Mouse (Mus musculus) 3134 (cell line): ENCODE measurements around the gene P2rx6.
A peak's percentile ranks its signal among the peaks of the same experiment; 100 is the strongest.
"Not testable (repeated sequence)": the region's sequence is repeated elsewhere in the genome, so short reads cannot be mapped to it uniquely, and the experiment has no call there.

ENCODE experiments used
- DNase-seq: peaks from one replicate; pipeline ENCODE4 v3.0.0-alpha.2; 2011; ENCODE audit warnings: low spot score; ENCODE audit not compliant: insufficient read length; ENCODE audit errors: extremely low read depth

Gene P2rx6

GRCm38 (mm10) chr16:17561751-17562208 lies at the start of gene P2rx6:
P2rx6 (plus strand) TSS chr16:17561885.
- DNase-seq, result peak; percentile 75

GRCm38 (mm10) chr16:17518910-17519309 lies 42.8 kb upstream of the P2rx6 start:
- DNase-seq, result no peak

- DNase-seq, result no peak
These were observed 37.5 kb upstream of the P2rx6 start for GRCm38 (mm10) chr16:17524156-17524555.

GRCm38 (mm10) chr16:17525524-17525923 lies 36.2 kb upstream of the P2rx6 start:
- no peak for DNase-seq

- no peak for DNase-seq
These were observed 35.5 kb upstream of the P2rx6 start for GRCm38 (mm10) chr16:17526223-17526622.

- DNase-seq, result no peak
These were observed 34.1 kb upstream of the P2rx6 start for GRCm38 (mm10) chr16:17527606-17528005.

GRCm38 (mm10) chr16:17528276-17528675 lies 33.4 kb upstream of the P2rx6 start:
- DNase-seq, result peak; percentile 34

- no peak for DNase-seq
These were observed 31.6 kb upstream of the P2rx6 start for GRCm38 (mm10) chr16:17529981-17530586.

- DNase-seq, result peak; percentile 99
These were observed 30.9 kb upstream of the P2rx6 start, which contains the start of gene Thap7 for GRCm38 (mm10) chr16:17530640-17531288. Thap7 (minus strand) TSS chr16:17531136.

- no peak for DNase-seq
These were observed 29.4 kb upstream of the P2rx6 start for GRCm38 (mm10) chr16:17532271-17532670.

- no peak for DNase-seq
These were observed 28.9 kb upstream of the P2rx6 start for GRCm38 (mm10) chr16:17532676-17533329.

GRCm38 (mm10) chr16:17536584-17536983 lies 25.1 kb upstream of the P2rx6 start:
- no peak for DNase-seq

GRCm38 (mm10) chr16:17542632-17543031 lies 19.1 kb upstream of the P2rx6 start:
- peak; percentile 57 for DNase-seq

- DNase-seq, result no peak
These were observed 8.8 kb upstream of the P2rx6 start for GRCm38 (mm10) chr16:17552837-17553236.

- DNase-seq, result no peak
These were observed 7.6 kb upstream of the P2rx6 start for GRCm38 (mm10) chr16:17553910-17554685.

GRCm38 (mm10) chr16:17554702-17555101 lies 7.0 kb upstream of the P2rx6 start:
- not testable (repeated sequence) for DNase-seq

- no peak for DNase-seq
These were observed 5.5 kb upstream of the P2rx6 start for GRCm38 (mm10) chr16:17556180-17556579.

GRCm38 (mm10) chr16:17556907-17557306 lies 4.8 kb upstream of the P2rx6 start:
- DNase-seq, result no peak

GRCm38 (mm10) chr16:17557947-17558480 lies 3.7 kb upstream of the P2rx6 start:
- DNase-seq, result peak; percentile 29

- no peak for DNase-seq
These were observed 2.9 kb upstream of the P2rx6 start for GRCm38 (mm10) chr16:17558811-17559210.
